Mouse (Mus musculus): ENCODE measurements around the gene Arl5b.

The Arl5b gene

DNA sequence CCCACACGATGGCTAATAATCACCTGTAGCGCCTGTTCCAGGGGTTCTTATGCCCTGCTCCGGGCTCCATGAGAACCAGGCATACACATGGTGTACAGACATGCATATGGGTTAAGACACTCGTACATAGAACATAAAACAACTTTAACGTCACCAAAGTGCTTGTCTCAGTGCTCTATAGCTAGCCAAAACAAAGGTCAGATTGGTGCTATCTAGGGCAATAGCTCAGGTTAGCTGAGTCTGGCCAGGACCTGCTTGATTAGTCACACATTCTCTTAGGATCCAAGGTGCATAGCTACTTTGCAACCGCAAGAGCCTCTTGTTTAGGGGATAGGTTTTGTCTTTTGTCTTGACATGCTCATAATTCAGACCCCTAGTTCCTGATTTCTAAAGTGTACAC is 63.5 kb downstream of the Arl5b start:
- no peak for DNase-seq (ENCODE audit: low spot score)

DNA sequence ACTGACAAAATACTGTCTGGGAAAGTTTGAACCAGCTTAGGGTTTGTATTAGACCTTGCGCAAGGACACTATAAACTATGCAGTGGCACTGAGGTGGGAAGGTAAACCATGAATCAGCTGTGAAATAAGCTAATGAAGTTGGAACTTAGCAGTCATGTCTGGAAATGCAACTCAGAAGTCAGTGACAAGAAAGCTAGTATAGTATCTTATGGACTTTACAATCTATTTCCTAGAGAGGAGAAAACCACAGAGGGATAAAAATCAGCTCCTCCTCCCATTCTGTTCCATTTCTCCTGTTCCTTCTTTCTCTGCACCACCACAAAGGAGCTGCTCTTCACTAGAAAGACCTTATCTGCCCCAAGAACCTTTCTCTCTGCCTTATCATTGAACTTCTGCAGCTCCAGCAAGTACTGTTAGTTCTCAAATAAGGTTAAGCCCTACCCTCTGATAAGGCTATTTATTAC is 72.1 kb downstream of the Arl5b start:
- DNase-seq (ENCODE audit: low spot score): no peak
